Mouse (Mus musculus): ENCODE results near the gene Gcnt2. TPM values are rescaled to one million over a fixed set of nuclear protein-coding genes. Genes with fewer than 3 reads are reported as not detected.

The Gcnt2 gene
- polyA plus RNA-seq, 1 experiment, result 9.6 TPM

DNA sequence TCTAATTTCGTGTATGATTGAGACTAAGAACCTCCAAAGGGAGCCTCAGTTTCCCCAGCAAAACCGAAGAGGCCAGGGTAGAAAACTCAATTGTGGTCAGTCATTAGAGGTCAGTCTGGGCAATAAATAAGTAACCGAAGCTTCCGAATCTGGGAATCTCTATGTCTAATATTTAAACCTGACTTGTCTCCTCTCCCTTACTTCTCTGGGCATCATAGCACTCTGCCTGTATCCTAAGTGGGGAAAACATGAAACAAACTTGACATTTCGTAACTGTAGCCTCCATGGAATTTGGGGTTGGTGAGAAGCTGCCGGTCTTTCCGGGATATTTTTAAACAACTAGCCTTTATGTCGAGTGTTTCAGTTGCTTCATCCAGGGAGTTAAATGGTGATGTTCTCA, 329 bp upstream of the Gcnt2 start:
- TF ChIP-seq POLR2A (IDR thresholded peaks at IDR 0.05; ENCODE audit: extremely low read depth, insufficient read depth, low read length) (no peak), CTCF (IDR thresholded peaks at IDR 0.05; ENCODE audit: extremely low read depth, insufficient read depth, low read length) (no peak)
- no peak overlapping the region for H3K27ac ChIP-seq (ENCODE audit: insufficient read depth, low read length)

DNA sequence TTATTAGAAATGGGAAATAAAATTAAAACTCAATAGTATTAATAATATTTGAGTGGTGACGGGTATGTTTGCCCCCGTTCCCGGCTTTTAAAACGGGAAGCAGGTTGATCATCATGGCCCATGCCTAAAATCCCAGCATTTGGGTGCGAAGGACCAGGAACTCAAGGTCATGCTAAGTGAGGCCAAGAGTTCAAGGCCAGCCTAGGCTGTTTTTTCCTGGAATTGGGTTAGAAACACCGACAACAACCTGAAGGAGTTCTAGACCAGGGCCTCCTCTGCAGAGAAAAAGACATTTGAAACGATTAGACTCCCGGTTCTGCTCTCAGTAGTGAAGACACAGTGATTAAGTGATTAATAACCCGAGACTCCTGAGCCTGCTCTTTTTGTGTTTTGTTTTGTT, 3.5 kb downstream of the Gcnt2 start:
- H3K4me3 ChIP-seq (ENCODE audit: insufficient read depth, low read length), result no peak overlapping the region
- H3K4me1 ChIP-seq (ENCODE audit: control insufficient read depth, insufficient read depth, low read length), result no peaks in the 10 kb centered on the region
- H3K27ac ChIP-seq (ENCODE audit: insufficient read depth, low read length), result no peak overlapping the region
- TF ChIP-seq CTCF (IDR thresholded peaks at IDR 0.05; ENCODE audit: extremely low read depth, insufficient read depth, low read length) (no peak), POLR2A (IDR thresholded peaks at IDR 0.05; ENCODE audit: extremely low read depth, insufficient read depth, low read length) (no peak)

More for the DNA sequence above, 329 bp upstream of the Gcnt2 start:
- Histone ChIP-seq H3K4me1 (ENCODE audit: control insufficient read depth, insufficient read depth, low read length) (no peaks in the 10 kb centered on the region), H3K4me3 (ENCODE audit: insufficient read depth, low read length) (no peak overlapping the region; the same call in 1 of the 2 replicates)

DNA sequence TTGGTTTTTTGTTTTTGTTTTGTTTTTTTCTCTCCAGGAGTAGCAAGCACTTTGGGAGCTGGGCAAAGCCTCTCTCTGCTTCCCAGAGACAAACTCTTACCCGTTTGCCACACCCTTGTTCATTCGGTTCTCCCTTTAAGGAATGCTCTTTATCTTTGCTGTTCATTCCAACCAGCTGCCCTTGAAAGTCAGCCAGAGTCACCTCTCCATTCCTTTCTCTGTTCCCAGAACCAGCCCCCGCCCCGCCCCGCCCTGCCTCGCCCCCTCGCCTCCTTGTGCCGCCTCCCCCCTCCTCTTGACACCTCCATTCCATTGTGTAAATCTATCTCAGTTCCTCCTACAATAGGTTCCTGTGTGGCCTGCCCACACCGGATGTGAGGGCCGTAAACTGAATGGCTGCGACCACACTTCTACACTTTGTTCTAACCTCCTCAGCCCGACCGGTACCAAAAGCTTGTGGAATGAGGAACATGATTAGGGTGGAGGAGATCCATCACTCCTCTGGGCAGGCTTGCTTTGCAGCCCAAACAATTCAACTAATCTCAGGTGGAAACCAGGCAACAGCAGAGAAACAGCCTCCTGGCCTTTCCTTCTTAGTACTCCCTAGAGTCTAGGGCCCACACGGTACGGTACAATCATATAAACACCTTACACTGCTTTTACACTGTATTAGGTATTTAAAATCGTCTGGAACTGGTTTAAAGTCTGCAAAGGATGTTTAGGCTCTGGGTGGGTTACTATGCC, 9.5 kb downstream of the Gcnt2 start:
- H3K27ac ChIP-seq (ENCODE audit: insufficient read depth, low read length), result no peak overlapping the region

DNA sequence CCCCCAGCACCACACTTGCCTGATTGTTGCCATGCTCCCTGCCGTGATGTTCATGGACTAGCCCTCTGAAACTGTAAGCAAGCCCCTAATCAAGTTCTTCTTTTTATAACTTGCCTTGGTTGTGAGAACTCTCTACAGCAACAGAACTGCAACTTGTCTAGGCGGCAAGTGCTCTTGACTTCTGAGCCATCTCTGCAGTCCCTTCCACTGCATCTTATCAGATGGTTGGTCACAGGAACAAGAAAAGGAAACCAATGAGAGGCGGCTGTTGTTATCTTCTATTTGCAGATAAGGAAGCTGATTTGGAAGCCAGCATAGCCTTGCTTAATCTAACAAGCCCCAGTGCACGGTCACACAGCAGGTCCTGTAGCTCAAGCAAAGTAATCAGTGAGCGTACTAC, 14.5 kb downstream of the Gcnt2 start:
- Histone ChIP-seq H3K27ac (ENCODE audit: insufficient read depth, low read length) (no peak overlapping the region), H3K4me1 (ENCODE audit: control insufficient read depth, insufficient read depth, low read length) (no peaks in the 10 kb centered on the region), H3K4me3 (ENCODE audit: insufficient read depth, low read length) (no peak overlapping the region)
- TF ChIP-seq CTCF (IDR thresholded peaks at IDR 0.05; ENCODE audit: extremely low read depth, insufficient read depth, low read length) (no peak), POLR2A (IDR thresholded peaks at IDR 0.05; ENCODE audit: extremely low read depth, insufficient read depth, low read length) (no peak)

More for the DNA sequence above, 9.5 kb downstream of the Gcnt2 start:
- TF ChIP-seq CTCF (IDR thresholded peaks at IDR 0.05; ENCODE audit: extremely low read depth, insufficient read depth, low read length) (no peak), POLR2A (IDR thresholded peaks at IDR 0.05; ENCODE audit: extremely low read depth, insufficient read depth, low read length) (no peak)
- no peak overlapping the region for H3K4me3 ChIP-seq (ENCODE audit: insufficient read depth, low read length)
- no peaks in the 10 kb centered on the region for H3K4me1 ChIP-seq (ENCODE audit: control insufficient read depth, insufficient read depth, low read length)

DNA sequence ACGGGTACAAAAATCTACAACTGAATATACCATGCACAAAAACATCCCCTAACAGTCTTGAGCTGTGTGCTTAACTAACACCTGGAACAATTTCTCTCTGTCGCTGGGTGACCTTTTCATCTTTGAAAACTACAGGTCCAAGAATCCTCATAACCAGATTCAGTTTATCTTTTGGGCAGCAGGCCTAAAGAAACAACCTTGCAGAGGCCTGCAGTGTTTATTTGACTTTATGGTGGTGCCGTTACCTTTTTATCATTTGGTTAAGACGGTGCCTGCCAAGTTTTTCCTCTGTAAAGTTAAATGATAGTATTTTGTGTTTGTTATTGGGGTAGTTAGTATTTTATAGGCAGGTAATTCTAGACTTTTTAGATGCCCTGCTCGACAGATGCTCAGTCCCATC, 15.9 kb downstream of the Gcnt2 start:
- H3K4me3 ChIP-seq (ENCODE audit: insufficient read depth, low read length), result no peak overlapping the region
- no peak for TF ChIP-seq POLR2A (IDR thresholded peaks at IDR 0.05; ENCODE audit: extremely low read depth, insufficient read depth, low read length)
- TF ChIP-seq CTCF (IDR thresholded peaks at IDR 0.05; ENCODE audit: extremely low read depth, insufficient read depth, low read length), result no peak

DNA sequence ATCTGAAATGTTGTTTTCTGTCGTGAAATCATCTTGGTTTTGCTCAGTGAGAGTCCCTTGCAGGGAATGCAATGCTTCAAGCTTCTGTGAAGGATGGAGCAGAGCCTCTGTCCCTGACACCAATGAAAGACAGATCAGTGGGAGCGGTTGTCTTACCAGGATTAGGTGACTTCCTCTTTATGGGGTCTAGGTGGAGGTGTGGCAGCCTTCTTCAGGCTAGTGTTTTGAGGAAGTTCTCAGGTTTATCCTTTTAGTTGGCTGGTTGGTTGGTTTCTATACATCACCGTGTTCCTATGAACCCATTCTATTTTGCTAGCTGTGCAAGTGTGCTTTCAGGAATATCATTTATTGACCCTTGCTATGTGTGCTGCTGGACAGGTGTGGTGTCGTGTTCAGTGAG, 18.0 kb downstream of the Gcnt2 start:
- H3K4me3 ChIP-seq (ENCODE audit: insufficient read depth, low read length), result no peak overlapping the region
- H3K4me1 ChIP-seq (ENCODE audit: control insufficient read depth, insufficient read depth, low read length), result no peaks in the 10 kb centered on the region
- TF ChIP-seq POLR2A (IDR thresholded peaks at IDR 0.05; ENCODE audit: extremely low read depth, insufficient read depth, low read length) (no peak), CTCF (IDR thresholded peaks at IDR 0.05; ENCODE audit: extremely low read depth, insufficient read depth, low read length) (no peak)
- H3K27ac ChIP-seq (ENCODE audit: insufficient read depth, low read length), result no peak overlapping the region

More for the DNA sequence above, 15.9 kb downstream of the Gcnt2 start:
- Histone ChIP-seq H3K4me1 (ENCODE audit: control insufficient read depth, insufficient read depth, low read length) (no peaks in the 10 kb centered on the region), H3K27ac (ENCODE audit: insufficient read depth, low read length) (no peak overlapping the region)

- TF ChIP-seq POLR2A (IDR thresholded peaks at IDR 0.05; ENCODE audit: extremely low read depth, insufficient read depth, low read length), result no peak
- H3K4me1 ChIP-seq (ENCODE audit: control insufficient read depth, insufficient read depth, low read length), result no peaks in the 10 kb centered on the region
- H3K4me3 ChIP-seq (ENCODE audit: insufficient read depth, low read length), result no peak overlapping the region
- H3K27ac ChIP-seq (ENCODE audit: insufficient read depth, low read length), result no peak overlapping the region
These were observed 21.0 kb downstream of the Gcnt2 start for GRCm38 (mm10) chr13:40880557-40880956.

- TF ChIP-seq POLR2A (IDR thresholded peaks at IDR 0.05; ENCODE audit: extremely low read depth, insufficient read depth, low read length) (no peak), CTCF (IDR thresholded peaks at IDR 0.05; ENCODE audit: extremely low read depth, insufficient read depth, low read length) (no peak)
- Histone ChIP-seq H3K4me3 (ENCODE audit: insufficient read depth, low read length) (no peak overlapping the region), H3K4me1 (ENCODE audit: control insufficient read depth, insufficient read depth, low read length) (no peaks in the 10 kb centered on the region; the same call in 1 of the 2 replicates), H3K27ac (ENCODE audit: insufficient read depth, low read length) (no peak overlapping the region)
These were observed 23.1 kb downstream of the Gcnt2 start for GRCm38 (mm10) chr13:40882606-40883005.

- TF ChIP-seq CTCF (IDR thresholded peaks at IDR 0.05; ENCODE audit: extremely low read depth, insufficient read depth, low read length) (no peak), POLR2A (IDR thresholded peaks at IDR 0.05; ENCODE audit: extremely low read depth, insufficient read depth, low read length) (no peak)
- no peak overlapping the region for H3K27ac ChIP-seq (ENCODE audit: insufficient read depth, low read length)
- H3K4me1 ChIP-seq (ENCODE audit: control insufficient read depth, insufficient read depth, low read length), result no peaks in the 10 kb centered on the region; the same call in 1 of the 2 replicates
- H3K4me3 ChIP-seq (ENCODE audit: insufficient read depth, low read length), result no peak overlapping the region
These were observed 24.3 kb downstream of the Gcnt2 start for GRCm38 (mm10) chr13:40883903-40884302.

DNA sequence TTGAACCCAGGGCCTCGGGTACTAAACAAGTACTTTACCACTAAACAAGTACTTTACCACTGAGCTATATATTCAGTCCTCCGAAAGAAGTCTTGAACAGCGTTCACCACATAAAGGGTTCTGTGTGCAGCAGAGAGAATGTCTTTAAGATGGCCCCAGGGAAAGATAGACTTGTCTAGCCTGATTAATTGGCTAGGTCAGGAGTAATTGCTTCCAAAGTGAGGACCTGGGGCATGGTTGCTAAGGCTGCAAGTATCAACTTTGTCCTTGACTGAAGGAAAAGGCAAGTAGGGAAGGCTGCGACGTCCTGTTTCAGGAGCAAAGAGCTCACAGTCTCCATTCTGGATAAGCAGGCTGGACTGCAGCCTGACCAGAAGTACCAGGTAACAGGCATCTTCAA, 25.3 kb downstream of the Gcnt2 start:
- Histone ChIP-seq H3K4me1 (ENCODE audit: control insufficient read depth, insufficient read depth, low read length) (no peaks in the 10 kb centered on the region; the same call in 1 of the 2 replicates), H3K4me3 (ENCODE audit: insufficient read depth, low read length) (no peak overlapping the region), H3K27ac (ENCODE audit: insufficient read depth, low read length) (no peak overlapping the region)
- TF ChIP-seq POLR2A (IDR thresholded peaks at IDR 0.05; ENCODE audit: extremely low read depth, insufficient read depth, low read length), result no peak
- TF ChIP-seq CTCF (IDR thresholded peaks at IDR 0.05; ENCODE audit: extremely low read depth, insufficient read depth, low read length), result no peak

All from cortical plate, adult 2 months (tissue).